Mouse (Mus musculus) CH12.LX (cell line): ENCODE measurements at regions not wholly inside any gene's neighbourhood (a gene's known extent, or its start where the extent isn't known, plus 50 kb on each side); places are given as distances from the start of the nearest gene placed in this dataset.

Experiments used
- DNase-seq: peaks from one replicate; pipeline ENCODE4 v3.0.0-alpha.2; 2013; ENCODE audit errors: extremely low read depth
- H3K27ac ChIP-seq: 2 replicates; pipeline ENCODE4 v1.5.1; 2012; ENCODE audit warnings: low read depth, mild to moderate bottlenecking, control low read depth, moderate library complexity; ENCODE audit not compliant: insufficient read depth
- H3K27me3 ChIP-seq: replicated peaks from 2 replicates; pipeline ENCODE3; 2012; ENCODE audit warnings: inconsistent platforms
- H3K36me3 ChIP-seq, 2 experiments: replicated peaks in 1 of 2; 2 replicates each; pipeline versions ENCODE3 to v1.6.1; 2012; ENCODE audit warnings: inconsistent platforms in 1 of 2, low read length in 1 of 2, mild to moderate bottlenecking in 1 of 2, mixed read lengths in 1 of 2, moderate library complexity in 1 of 2; ENCODE audit not compliant: control insufficient read depth in 1 of 2, insufficient read depth in 1 of 2
- H3K4me1 ChIP-seq, 2 experiments: 2 replicates each; pipeline ENCODE4 v1.6.1; 2012; ENCODE audit warnings: inconsistent platforms in 1 of 2, moderate library complexity in 1 of 2; ENCODE audit not compliant: insufficient read depth in 2 of 2, control insufficient read depth in 1 of 2
- H3K4me2 ChIP-seq: 2 replicates; pipeline ENCODE4 v1.6.1; 2012; ENCODE audit warnings: low read depth, mild to moderate bottlenecking, control low read depth; ENCODE audit not compliant: poor library complexity, insufficient read depth, severe bottlenecking
- H3K4me3 ChIP-seq, 3 experiments: fragments of 150-350 bp in 1 of 3; sonication (generic) in 1 of 3; replicated peaks in 1 of 3; 2 replicates each; pipeline versions ENCODE3 to v1.5.1; 2011 to 2012; ENCODE audit warnings: low read depth in 2 of 3, low read length in 2 of 3, mild to moderate bottlenecking in 2 of 3, moderate library complexity in 2 of 3, control low read depth in 1 of 3, improper control_type of control experiment in 1 of 3, inconsistent platforms in 1 of 3, mixed read lengths in 1 of 3; ENCODE audit not compliant: poor library complexity in 1 of 3
- H3K79me2 ChIP-seq: replicated peaks from 2 replicates; pipeline ENCODE4 v1.6.1; 2012; ENCODE audit warnings: mild to moderate bottlenecking, moderate library complexity; ENCODE audit not compliant: control insufficient read depth, poor library complexity, insufficient read depth, severe bottlenecking; ENCODE audit errors: extremely low read depth
- H3K9ac ChIP-seq: 2 replicates; pipeline ENCODE4 v1.6.1; 2012; ENCODE audit warnings: low read depth, mild to moderate bottlenecking, control low read depth, moderate library complexity; ENCODE audit not compliant: insufficient read depth
- H3K9me3 ChIP-seq: replicated peaks from 2 replicates; pipeline ENCODE3; 2012; ENCODE audit warnings: low read length, inconsistent platforms, mixed read lengths
- BHLHE40 ChIP-seq: IDR thresholded peaks from 2 replicates; pipeline ENCODE4 v1.6.1; 2011; ENCODE audit warnings: mild to moderate bottlenecking, low read depth, low read length, improper control_type of control experiment
- CHD1 ChIP-seq: IDR thresholded peaks from 2 replicates; pipeline ENCODE4 v1.6.1; 2012; ENCODE audit warnings: low read depth, low read length, improper control_type of control experiment, inconsistent platforms
- CHD2 ChIP-seq: IDR thresholded peaks from 2 replicates; pipeline ENCODE4 v1.6.1; 2011; ENCODE audit warnings: low read length, improper control_type of control experiment
- CTCF ChIP-seq, 2 experiments: IDR thresholded peaks in 1 of 2; conservative IDR thresholded peaks in 1 of 2; 2 replicates each; pipeline ENCODE4 v1.5.1; 2011 to 2012; ENCODE audit warnings: low read depth in 2 of 2, low read length in 2 of 2, improper control_type of control experiment in 1 of 2, inconsistent platforms in 1 of 2, mild to moderate bottlenecking in 1 of 2, moderate library complexity in 1 of 2
- E2F4 ChIP-seq: IDR thresholded peaks from 2 replicates; pipeline ENCODE4 v1.6.1; 2011; ENCODE audit warnings: low read depth, low read length, improper control_type of control experiment; ENCODE audit not compliant: insufficient replicate concordance
- ELF1 ChIP-seq: IDR thresholded peaks from 2 replicates; pipeline ENCODE4 v1.6.1; 2014; ENCODE audit warnings: low read depth, mild to moderate bottlenecking, inconsistent platforms, low read length, improper control_type of control experiment
- EP300 ChIP-seq: IDR thresholded peaks from 2 replicates; pipeline ENCODE4 v1.6.1; 2011; ENCODE audit warnings: low read length, improper control_type of control experiment
- ETS1 ChIP-seq: conservative IDR thresholded peaks from 2 replicates; pipeline ENCODE4 v1.6.1; 2012; ENCODE audit warnings: low read depth, mild to moderate bottlenecking, inconsistent platforms, low read length, improper control_type of control experiment, moderate library complexity
- GABPA ChIP-seq: IDR thresholded peaks from 2 replicates; pipeline ENCODE4 v1.6.1; 2012; ENCODE audit warnings: low read depth, low read length, improper control_type of control experiment, inconsistent platforms; ENCODE audit not compliant: insufficient replicate concordance
- HCFC1 ChIP-seq: IDR thresholded peaks from 2 replicates; pipeline ENCODE4 v1.6.1; 2012; ENCODE audit warnings: low read depth, mild to moderate bottlenecking, inconsistent platforms, low read length, improper control_type of control experiment
- IRF4 ChIP-seq: IDR thresholded peaks from 2 replicates; pipeline ENCODE4 v1.6.1; 2014; ENCODE audit warnings: low read depth, mild to moderate bottlenecking, inconsistent platforms, low read length, improper control_type of control experiment
- JUN ChIP-seq: IDR thresholded peaks from 2 replicates; pipeline ENCODE4 v1.6.1; 2011; ENCODE audit warnings: low read depth, mild to moderate bottlenecking, low read length, improper control_type of control experiment, moderate library complexity; ENCODE audit not compliant: insufficient read depth
- JUND ChIP-seq: conservative IDR thresholded peaks from 2 replicates; pipeline ENCODE4 v1.6.1; 2011; ENCODE audit warnings: low read depth, low read length, improper control_type of control experiment
- KAT2A ChIP-seq: IDR thresholded peaks from 2 replicates; pipeline ENCODE4 v1.6.1; 2012; ENCODE audit warnings: low read length, improper control_type of control experiment, inconsistent platforms; ENCODE audit not compliant: insufficient replicate concordance
- MAFK ChIP-seq: IDR thresholded peaks from 2 replicates; pipeline ENCODE4 v1.6.1; 2011; ENCODE audit warnings: low read length, improper control_type of control experiment; ENCODE audit not compliant: insufficient replicate concordance
- MAX ChIP-seq: IDR thresholded peaks from 2 replicates; pipeline ENCODE4 v1.6.1; 2011; ENCODE audit warnings: low read length, improper control_type of control experiment
- MAZ ChIP-seq: IDR thresholded peaks from 2 replicates; pipeline ENCODE4 v1.6.1; 2012; ENCODE audit warnings: low read depth, mild to moderate bottlenecking, inconsistent platforms, low read length, improper control_type of control experiment, moderate library complexity
- MEF2A ChIP-seq: IDR thresholded peaks from 2 replicates; pipeline ENCODE4 v1.6.1; 2014; ENCODE audit warnings: low read depth, mild to moderate bottlenecking, inconsistent platforms, low read length, improper control_type of control experiment, borderline replicate concordance
- MXI1 ChIP-seq: IDR thresholded peaks from 2 replicates; pipeline ENCODE4 v1.6.1; 2011; ENCODE audit warnings: mild to moderate bottlenecking, low read depth, low read length, improper control_type of control experiment
- MYC ChIP-seq: IDR thresholded peaks from 2 replicates; pipeline ENCODE4 v1.6.1; 2011; ENCODE audit warnings: low read depth, mild to moderate bottlenecking, improper control_type of control experiment, low read length
- NELFE ChIP-seq: IDR thresholded peaks from 2 replicates; pipeline ENCODE4 v1.6.1; 2011; ENCODE audit warnings: low read depth, low read length, improper control_type of control experiment
- NRF1 ChIP-seq: IDR thresholded peaks from 2 replicates; pipeline ENCODE4 v1.6.1; 2014; ENCODE audit warnings: low read depth, mild to moderate bottlenecking, inconsistent platforms, low read length, improper control_type of control experiment, moderate library complexity
- PAX5 ChIP-seq: IDR thresholded peaks from 2 replicates; pipeline ENCODE4 v1.6.1; 2012; ENCODE audit warnings: low read length, inconsistent platforms, mixed read lengths
- POLR2A ChIP-seq: IDR thresholded peaks from 2 replicates; pipeline ENCODE4 v1.6.1; 2011; ENCODE audit warnings: low read depth, mild to moderate bottlenecking, improper control_type of control experiment, low read length
- POLR2AphosphoS2 ChIP-seq: IDR thresholded peaks from 2 replicates; pipeline ENCODE4 v1.6.1; 2011; ENCODE audit warnings: low read depth, low read length, improper control_type of control experiment
- RAD21 ChIP-seq: IDR thresholded peaks from 2 replicates; pipeline ENCODE4 v1.6.1; 2011; ENCODE audit warnings: low read depth, mild to moderate bottlenecking, low read length, improper control_type of control experiment, moderate library complexity
- RCOR1 ChIP-seq: conservative IDR thresholded peaks from 2 replicates; pipeline ENCODE4 v1.6.1; 2012; ENCODE audit warnings: low read depth, mild to moderate bottlenecking, inconsistent platforms, low read length, improper control_type of control experiment
- SIN3A ChIP-seq: IDR thresholded peaks from 2 replicates; pipeline ENCODE4 v1.6.1; 2012; ENCODE audit warnings: low read length, improper control_type of control experiment, inconsistent platforms
- SMC3 ChIP-seq: IDR thresholded peaks from 2 replicates; pipeline ENCODE4 v1.6.1; 2011; ENCODE audit warnings: low read depth, low read length, improper control_type of control experiment
- TBP ChIP-seq: conservative IDR thresholded peaks from 2 replicates; pipeline ENCODE4 v1.6.1; 2011; ENCODE audit warnings: low read depth, low read length, improper control_type of control experiment
- TCF12 ChIP-seq: IDR thresholded peaks from 2 replicates; pipeline ENCODE4 v1.6.1; 2014; ENCODE audit warnings: low read depth, mild to moderate bottlenecking, inconsistent platforms, low read length, improper control_type of control experiment
- UBTF ChIP-seq: IDR thresholded peaks from 2 replicates; pipeline ENCODE4 v1.6.1; 2012; ENCODE audit warnings: low read depth, mild to moderate bottlenecking, inconsistent platforms, low read length, improper control_type of control experiment, moderate library complexity
- USF1 ChIP-seq: IDR thresholded peaks from 2 replicates; pipeline ENCODE4 v1.6.1; 2014; ENCODE audit warnings: low read depth, mild to moderate bottlenecking, inconsistent platforms, low read length, improper control_type of control experiment
- USF2 ChIP-seq: conservative IDR thresholded peaks from 2 replicates; pipeline ENCODE4 v1.6.1; 2011; ENCODE audit warnings: low read depth, low read length, improper control_type of control experiment
- ZC3H11A ChIP-seq: IDR thresholded peaks from 2 replicates; pipeline ENCODE4 v1.6.1; 2012; ENCODE audit warnings: low read depth, mild to moderate bottlenecking, inconsistent platforms, low read length, improper control_type of control experiment
- ZKSCAN1 ChIP-seq: IDR thresholded peaks from 2 replicates; pipeline ENCODE4 v1.6.1; 2012; ENCODE audit warnings: low read depth, inconsistent platforms, low read length, improper control_type of control experiment, borderline replicate concordance
- ZMIZ1 ChIP-seq: IDR thresholded peaks from 2 replicates; pipeline ENCODE4 v1.6.1; 2012; ENCODE audit warnings: low read depth, mild to moderate bottlenecking, inconsistent platforms, low read length, improper control_type of control experiment
- ZNF384 ChIP-seq: IDR thresholded peaks from 2 replicates; pipeline ENCODE4 v1.6.1; 2012; ENCODE audit warnings: low read depth, low read length, improper control_type of control experiment, inconsistent platforms
- dilution Hi-C: fragments of 300-500 bp; cut with MboI; formaldehyde crosslinking; loops from 2 replicates; pipeline ENCODE4 v1.14.3; 2020; ENCODE audit warnings: low sequenced_read_pairs; ENCODE audit not compliant: extremely low pct_unique_long_range_greater_than_20kb, extremely low pct_ligation_motif_present
- in situ Hi-C: fragments of 300-500 bp; cut with MboI; formaldehyde crosslinking; loops from 3 replicates; pipeline ENCODE4 v1.14.3; 2019; ENCODE audit warnings: low sequenced_read_pairs, low pct_ligation_motif_present, low pct_unique_long_range_greater_than_20kb, mixed read lengths

- H3K4me2 ChIP-seq = peak overlapping the region; percentile 82; the same call in 1 of the 2 replicates
- H3K27me3 ChIP-seq = no peaks in the 10 kb centered on the region
- H3K9me3 ChIP-seq = no peaks in the 10 kb centered on the region
- TF ChIP-seq TBP (peak; percentile 68; the same call in 1 of the 2 replicates), HCFC1 (no peak), JUND (peak; percentile 58), PAX5 (no peak), BHLHE40 (peak; percentile 77), MAFK (0 out of 2 replicates have a peak, but pooled peaks have one; percentile 53), MYC (no peak), ZMIZ1 (no peak), UBTF (no peak), CHD2 (peak; percentile 47), MEF2A (peak; percentile 70), NELFE (no peak), CTCF (conservative IDR thresholded peaks at IDR 0.05 in 1 of 2, IDR thresholded peaks at IDR 0.05 in 1 of 2; ENCODE audit: low read depth in 2 of 2, low read length in 2 of 2) (no peak), RAD21 (no peak; the same call in none of the 2 replicates), ZNF384 (no peak), E2F4 (no peak), ELF1 (no peak), USF1 (no peak), MAX (peak; percentile 67), NRF1 (no peak), ETS1 (peak; percentile 84), MXI1 (no peak), MAZ (no peak; the same call in 1 of the 2 replicates), JUN (peak; percentile 64; the same call in 1 of the 2 replicates), RCOR1 (peak; percentile 41; the same call in 1 of the 2 replicates), IRF4 (peak; percentile 58; the same call in 1 of the 2 replicates), EP300 (peak; percentile 70), TCF12 (no peak), KAT2A (no peak), CHD1 (peak; percentile 88; the same call in 1 of the 2 replicates), SMC3 (no peak), ZKSCAN1 (no peak), USF2 (no peak), POLR2A (no peak), GABPA (no peak), POLR2AphosphoS2 (no peak), SIN3A (no peak), ZC3H11A (no peak)
- H3K4me1 ChIP-seq = peaks cover 20 to 45% of the 10 kb centered on the region in 2 experiments
- no peak overlapping the region for H3K4me3 ChIP-seq
- in situ Hi-C loops = no loop called here
- no peaks in the 10 kb centered on the region for H3K79me2 ChIP-seq
- peak overlapping the region; percentile 10; the same call in 1 of the 2 replicates for H3K9ac ChIP-seq
- peak overlapping the region; percentile 91 for H3K27ac ChIP-seq
- dilution Hi-C loops = no loop called here
- peak; percentile 78 for DNase-seq
- no peaks in the 10 kb centered on the region for H3K36me3 ChIP-seq
These were observed 538.2 kb downstream of the Nfib start for GRCm38 (mm10) chr4:82167396-82167795.
